Mouse (Mus musculus) T-cell, adult 2 months (primary cell): ENCODE data around the gene Bhlhe41.

Source experiments
- DNase-seq: peaks from one replicate; pipeline ENCODE4 v3.0.0; 2022; ENCODE audit warnings: low spot score

Bhlhe41 gene

GRCm38 (mm10) chr6:145845611-145846010 is 19.7 kb downstream of the Bhlhe41 start:
- DNase-seq, result no peak

GRCm38 (mm10) chr6:145835359-145835758 is 30.0 kb downstream of the Bhlhe41 start:
- DNase-seq, result no peak

- no peak for DNase-seq
Measured at GRCm38 (mm10) chr6:145832927-145833326, 32.4 kb downstream of the Bhlhe41 start.

- DNase-seq, result no peak
Measured at GRCm38 (mm10) chr6:145830617-145831016, 34.7 kb downstream of the Bhlhe41 start.

GRCm38 (mm10) chr6:145830117-145830516 is 35.2 kb downstream of the Bhlhe41 start:
- peak; percentile 78 for DNase-seq

- no peak for DNase-seq
Measured at GRCm38 (mm10) chr6:145829062-145829835, 36.1 kb downstream of the Bhlhe41 start.

GRCm38 (mm10) chr6:145826305-145826704 is 39.1 kb downstream of the Bhlhe41 start:
- DNase-seq, result no peak

- no peak for DNase-seq
Measured at GRCm38 (mm10) chr6:145823588-145824234, 41.6 kb downstream of the Bhlhe41 start.

- no peak for DNase-seq
Measured at GRCm38 (mm10) chr6:145823103-145823502, 42.3 kb downstream of the Bhlhe41 start.

GRCm38 (mm10) chr6:145822218-145822617 is 43.1 kb downstream of the Bhlhe41 start:
- no peak for DNase-seq

- no peak for DNase-seq
Measured at GRCm38 (mm10) chr6:145819151-145819550, 46.2 kb downstream of the Bhlhe41 start.

- DNase-seq, result no peak
Measured at GRCm38 (mm10) chr6:145815200-145815599, 50.2 kb downstream of the Bhlhe41 start.

- no peak for DNase-seq
Measured at GRCm38 (mm10) chr6:145811174-145811573, 54.2 kb downstream of the Bhlhe41 start.

GRCm38 (mm10) chr6:145810015-145810414 is 55.3 kb downstream of the Bhlhe41 start:
- no peak for DNase-seq

- DNase-seq, result no peak
Measured at GRCm38 (mm10) chr6:145809566-145809965, 55.8 kb downstream of the Bhlhe41 start.
